Mouse (Mus musculus) heart, adult 11 months (tissue): ENCODE results near the gene Pls1.
A peak's percentile ranks its signal among the peaks of the same experiment; 100 is the strongest.

Source experiments
- DNase-seq: peaks from one replicate; pipeline ENCODE4 v3.0.0; 2022

The Pls1 gene

GRCm38 (mm10) chr9:95801610-95802451, 43.3 kb downstream of the Pls1 start:
- DNase-seq: peak; percentile 72

GRCm38 (mm10) chr9:95796323-95796722, 48.8 kb downstream of the Pls1 start:
- DNase-seq: peak; percentile 55

- peak; percentile 28 for DNase-seq
Measured at GRCm38 (mm10) chr9:95795844-95796243, 49.3 kb downstream of the Pls1 start.

- DNase-seq: peak; percentile 50
Measured at GRCm38 (mm10) chr9:95795077-95795784, 49.9 kb downstream of the Pls1 start.

- peak; percentile 33 for DNase-seq
Measured at GRCm38 (mm10) chr9:95793986-95794744, 50.9 kb downstream of the Pls1 start.

GRCm38 (mm10) chr9:95784888-95785511, 60.1 kb downstream of the Pls1 start:
- peak; percentile 45 for DNase-seq

- peak; percentile 84 for DNase-seq
Measured at GRCm38 (mm10) chr9:95783646-95784293, 61.3 kb downstream of the Pls1 start.

GRCm38 (mm10) chr9:95771671-95772070, 73.4 kb downstream of the Pls1 start:
- DNase-seq: no peak

GRCm38 (mm10) chr9:95763218-95763617, 81.9 kb downstream of the Pls1 start:
- peak; percentile 75 for DNase-seq

GRCm38 (mm10) chr9:95762228-95762627, 82.9 kb downstream of the Pls1 start:
- no peak for DNase-seq

- no peak for DNase-seq
Measured at GRCm38 (mm10) chr9:95761381-95761780, 83.7 kb downstream of the Pls1 start.

GRCm38 (mm10) chr9:95750746-95751145, 94.4 kb downstream of the Pls1 start:
- no peak for DNase-seq

- peak; percentile 98 for DNase-seq
Measured at GRCm38 (mm10) chr9:95750037-95750511, 95.0 kb downstream of the Pls1 start, which contains the start of gene Trpc1. Gene Trpc1 (minus strand): TSS chr9:95750375.

GRCm38 (mm10) chr9:95749461-95749928, 95.6 kb downstream of the Pls1 start:
- peak; percentile 93 for DNase-seq

GRCm38 (mm10) chr9:95747298-95747697, 97.8 kb downstream of the Pls1 start:
- peak; percentile 35 for DNase-seq

- DNase-seq: peak; percentile 84
Measured at GRCm38 (mm10) chr9:95744845-95745613, 100.1 kb downstream of the Pls1 start.

- no peak for DNase-seq
Measured at GRCm38 (mm10) chr9:95736238-95736637, 108.9 kb downstream of the Pls1 start.

- DNase-seq: no peak
Measured at GRCm38 (mm10) chr9:95712574-95712973, 132.5 kb downstream of the Pls1 start.

- no peak for DNase-seq
Measured at GRCm38 (mm10) chr9:95708943-95709342, 136.2 kb downstream of the Pls1 start.

GRCm38 (mm10) chr9:95705371-95705770, 139.7 kb downstream of the Pls1 start:
- no peak for DNase-seq

GRCm38 (mm10) chr9:95704078-95704477, 141.0 kb downstream of the Pls1 start:
- DNase-seq: no peak
